Comparison of ENCODE assay signal across 23 mouse cellular contexts in genomic region chr4:101338211-101338610, GRCm38 (mm10).
"Had no signal": no experiment of that assay in that cellular context is flagged by ENCODE, and none has a peak within 500 bp of the region (broad histone marks: within the 10 kb centered on the region; RNA-seq: fewer than 3 reads in every experiment).

No protein-coding gene starts in this region.

- H3K36me3 ChIP-seq: heart, embryonic 10.5 days; heart, embryonic 12.5 days; kidney, embryonic 15.5 days; limb, embryonic 10.5 days; limb, embryonic 12.5 days; liver, embryonic 13.5 days had no signal

- H3K27ac ChIP-seq: heart, embryonic 10.5 days; hindbrain, embryonic 14.5 days; kidney, embryonic 15.5 days; kidney, postnatal 0 days; layer of hippocampus, adult 2 months; left cerebral cortex, adult 2 months; limb, embryonic 10.5 days; limb, embryonic 12.5 days; liver, embryonic 13.5 days had no signal

- H3K9me3 ChIP-seq: heart, embryonic 10.5 days; heart, embryonic 12.5 days; kidney, embryonic 15.5 days; limb, embryonic 10.5 days; limb, embryonic 12.5 days; liver, embryonic 13.5 days had no signal

- H3K4me2 ChIP-seq: heart, embryonic 12.5 days; hindbrain, embryonic 14.5 days; kidney, embryonic 15.5 days; limb, embryonic 12.5 days; liver, embryonic 11.5 days; liver, embryonic 13.5 days had no signal

- H3K4me3 ChIP-seq: heart, embryonic 10.5 days; heart, embryonic 12.5 days; kidney, embryonic 15.5 days; layer of hippocampus, adult 2 months; left cerebral cortex, adult 2 months; limb, embryonic 10.5 days; limb, embryonic 12.5 days; liver, embryonic 13.5 days had no signal

- H3K9ac ChIP-seq: heart, embryonic 12.5 days; hindbrain, embryonic 14.5 days; kidney, embryonic 15.5 days; limb, embryonic 12.5 days; liver, embryonic 13.5 days had no signal

- DNase-seq: gastrocnemius, postnatal 14 days; heart, adult 18-20 months; heart, postnatal 10 days; kidney, adult 11 months; kidney, adult 2 months; kidney, adult 9 months; kidney, postnatal 14 days; kidney, postnatal 4 days; liver; liver, embryonic 13.5 days had no signal

- ATAC-seq: forebrain, embryonic 16.5 days; hindbrain, embryonic 16.5 days; intestine, embryonic 16.5 days had no signal

- H3K27me3 ChIP-seq: heart, embryonic 12.5 days; kidney, embryonic 15.5 days; limb, embryonic 12.5 days; liver, embryonic 13.5 days had no signal

- H3K4me1 ChIP-seq: kidney, embryonic 15.5 days; limb, embryonic 12.5 days; liver, embryonic 13.5 days had no signal
